Mouse (Mus musculus): ENCODE data around the gene C130032M10Rik.

DNA sequence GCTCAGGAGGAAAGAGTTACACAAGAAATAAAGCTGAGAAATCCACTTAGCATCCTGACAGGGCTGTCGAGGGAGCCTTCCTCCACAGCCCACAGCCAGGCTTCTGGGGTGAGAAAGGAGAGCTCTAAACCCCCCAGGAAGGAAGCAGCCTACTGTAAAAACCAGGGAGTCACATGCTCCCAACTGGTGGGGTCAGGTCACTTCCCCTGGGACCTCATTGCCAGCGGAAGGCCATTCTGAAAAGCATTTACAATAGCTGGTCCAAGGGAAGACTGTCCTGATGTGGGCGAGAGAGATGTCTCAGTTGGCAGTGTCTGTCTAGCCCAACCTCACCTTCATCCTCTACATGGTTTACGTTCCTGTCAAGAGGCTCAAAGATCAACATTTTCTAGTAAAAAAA is 33.0 kb downstream of the C130032M10Rik start:
- TF ChIP-seq USF1 (IDR thresholded peaks at IDR 0.05; ENCODE audit: low read depth) (no peak), CTCF (IDR thresholded peaks at IDR 0.05; ENCODE audit: control insufficient read depth, insufficient read depth, insufficient read length) (no peak), MYOG (IDR thresholded peaks at IDR 0.05; ENCODE audit: control insufficient read depth, extremely low read depth, insufficient read length) (no peak), MAX (IDR thresholded peaks at IDR 0.05) (no peak), CEBPB (IDR thresholded peaks at IDR 0.05; ENCODE audit: low read depth) (no peak), MYOD1 (IDR thresholded peaks at IDR 0.05; ENCODE audit: control insufficient read depth, insufficient read length, low read depth) (no peak)
